Mouse (Mus musculus) spleen, embryonic (tissue): Measurements from ENCODE around the gene Olfr1361.

ENCODE experiments used
- CTCF ChIA-PET: fragments of 350-600 bp; sonication (Branson Sonifier 250); formaldehyde crosslinking; loops from one replicate; lab custom pipeline; 2022; lab: Charles Lee

Olfr1361 gene

DNA sequence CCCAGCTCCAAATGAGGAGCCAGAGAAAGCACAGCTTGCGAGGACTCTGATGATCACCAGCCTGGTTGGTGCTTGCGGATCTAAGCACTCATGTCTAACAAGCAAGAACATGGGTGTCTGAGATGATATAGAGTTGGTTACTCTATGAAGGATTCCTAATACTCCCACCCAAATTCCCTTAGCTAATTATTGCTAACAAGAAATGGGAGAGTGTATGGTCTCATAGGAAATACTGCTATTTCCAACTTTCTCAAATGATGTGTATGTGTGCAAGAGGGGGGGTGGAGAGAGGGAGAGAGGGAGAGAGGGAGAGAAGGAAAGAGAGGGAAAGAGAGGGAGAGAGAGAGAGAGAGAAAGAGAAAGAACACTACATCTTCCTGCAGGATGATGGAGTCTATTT is at the start of gene Olfr1361:
Gene Olfr1361, minus strand, starts transcription at position 101 of the 400 bp plus-strand sequence.
- CTCF ChIA-PET: no interaction called here

DNA sequence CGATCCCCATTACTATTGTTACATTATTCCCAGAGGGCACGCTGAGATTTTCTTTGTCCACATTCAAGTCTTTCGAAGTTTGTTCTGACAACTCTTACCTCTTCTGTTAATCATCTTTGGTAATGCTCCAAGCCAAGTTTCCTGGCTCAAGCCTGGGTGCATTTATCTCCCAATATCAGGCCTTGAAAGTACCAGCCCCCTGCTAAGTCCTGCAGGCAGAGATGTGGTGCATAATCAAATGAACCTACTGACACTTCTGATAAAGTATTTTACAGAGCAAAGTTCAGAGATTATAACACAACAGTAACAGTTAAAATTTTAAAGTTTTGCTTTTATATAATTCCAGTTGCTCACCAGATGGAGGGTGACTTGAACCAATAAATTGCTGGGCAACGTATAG is 48.5 kb upstream of the Olfr1361 start:
- CTCF ChIA-PET: no interaction called here

DNA sequence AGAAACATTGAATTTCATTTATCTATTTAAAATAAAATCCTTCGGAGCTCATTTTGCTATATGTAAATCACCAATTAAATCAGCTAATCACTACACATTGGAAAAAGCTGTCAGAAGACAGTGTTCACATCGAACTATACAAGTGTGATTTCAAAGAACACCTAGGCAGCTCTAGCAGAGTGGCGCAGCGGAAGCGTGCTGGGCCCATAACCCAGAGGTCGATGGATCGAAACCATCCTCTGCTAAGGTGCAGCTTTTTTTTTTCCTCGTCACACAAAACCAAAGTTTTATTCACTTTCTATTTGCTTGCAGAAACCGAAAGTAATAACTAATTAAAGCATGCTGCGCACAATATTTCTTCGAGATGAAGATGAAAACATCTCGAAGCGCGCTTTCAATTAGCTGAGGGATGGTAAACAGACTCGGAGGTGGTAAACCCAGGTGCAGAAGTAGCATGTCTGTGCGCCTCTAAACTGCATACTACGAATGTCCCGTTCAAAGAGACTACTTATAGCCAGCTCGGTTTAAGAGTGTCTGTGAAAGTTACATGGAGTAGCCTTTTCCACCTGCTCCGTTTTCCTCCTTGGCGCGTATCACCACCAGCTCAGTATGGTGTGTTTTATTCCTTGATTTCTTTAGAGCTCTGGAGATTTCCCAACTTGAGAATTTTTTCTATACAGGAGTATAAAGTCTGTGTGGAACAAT is 47.8 kb upstream of the Olfr1361 start:
- CTCF ChIA-PET: interaction anchor here (0.6 kb wide), 1 partner anchor 71 kb away, joined by 3 read pairs; no protein-coding TSS in a partner anchor

DNA sequence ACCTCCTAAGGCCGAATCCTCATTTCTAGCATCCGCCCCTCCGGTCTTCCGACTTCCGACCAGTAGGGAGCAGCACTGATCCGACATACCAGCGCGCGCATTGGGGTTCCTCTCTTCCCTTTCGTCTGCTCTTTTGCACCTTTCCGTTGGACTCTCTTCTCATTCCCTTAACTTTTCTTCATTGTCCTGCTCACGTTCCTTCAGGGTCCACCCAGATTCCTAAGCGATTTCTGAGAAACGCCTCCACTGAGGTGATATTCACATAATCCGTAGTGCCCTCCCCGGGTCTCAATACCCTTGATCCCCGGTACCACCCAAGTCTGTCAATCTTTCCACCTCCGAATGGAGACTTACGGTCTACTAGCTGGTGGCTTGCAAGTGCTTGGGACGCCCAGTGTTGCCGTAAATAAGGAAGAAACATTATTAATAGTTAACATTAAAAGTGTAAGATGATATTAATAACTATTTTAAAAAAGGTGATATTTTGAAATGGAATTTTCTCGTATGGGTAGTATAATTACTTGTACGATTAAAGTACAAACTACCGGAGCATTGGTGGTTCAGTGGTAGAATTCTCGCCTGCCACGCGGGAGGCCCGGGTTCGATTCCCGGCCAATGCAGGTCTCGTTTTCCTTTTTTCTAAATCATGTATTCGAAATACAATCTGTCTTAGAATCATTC is 47.0 kb upstream of the Olfr1361 start:
- CTCF ChIA-PET: interaction anchor here (0.6 kb wide), 1 partner anchor 72 kb away, joined by 3 read pairs; no protein-coding TSS in a partner anchor

DNA sequence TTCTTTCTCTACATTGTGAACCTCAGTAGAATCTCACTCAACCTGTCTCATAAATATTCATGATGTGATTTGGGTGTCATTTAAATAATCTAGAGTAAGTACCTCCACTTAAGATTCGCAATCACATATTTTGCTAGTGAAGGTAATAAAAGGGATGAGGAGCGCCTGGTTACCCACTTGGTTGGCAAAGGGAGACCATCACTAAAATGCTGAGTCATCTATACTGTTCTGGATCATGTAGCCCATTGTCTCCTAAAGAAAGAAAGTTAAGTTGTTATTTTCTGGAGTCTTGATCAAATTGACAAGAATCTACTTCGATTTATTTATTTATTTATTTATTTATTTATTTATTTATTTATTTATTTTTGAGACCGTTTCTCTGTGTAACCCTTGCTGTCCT is 43.5 kb upstream of the Olfr1361 start:
- CTCF ChIA-PET: no interaction called here

DNA sequence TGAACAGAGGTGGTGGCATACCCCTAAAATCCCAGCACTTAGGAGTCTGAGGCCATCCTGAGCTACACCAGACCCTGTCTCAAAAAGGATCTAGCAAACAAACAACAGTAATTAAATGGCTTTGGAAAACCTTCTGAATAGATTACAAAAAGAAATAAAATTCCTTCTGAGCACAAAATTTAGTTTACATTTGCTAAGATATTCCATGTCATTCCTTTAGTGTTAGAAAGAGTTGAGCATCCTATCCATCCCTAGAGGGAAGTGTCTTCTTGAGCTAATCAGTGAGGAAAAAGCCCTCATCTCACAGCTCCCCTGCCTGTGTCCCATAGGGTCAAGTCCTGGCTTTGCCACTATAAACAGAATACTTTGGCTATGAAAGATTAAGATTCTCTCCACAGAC is 34.6 kb upstream of the Olfr1361 start, which contains the start of gene Olfr1359:
Gene Olfr1359, plus strand, starts transcription at position 301 of the 400 bp plus-strand sequence.
- CTCF ChIA-PET: no interaction called here

DNA sequence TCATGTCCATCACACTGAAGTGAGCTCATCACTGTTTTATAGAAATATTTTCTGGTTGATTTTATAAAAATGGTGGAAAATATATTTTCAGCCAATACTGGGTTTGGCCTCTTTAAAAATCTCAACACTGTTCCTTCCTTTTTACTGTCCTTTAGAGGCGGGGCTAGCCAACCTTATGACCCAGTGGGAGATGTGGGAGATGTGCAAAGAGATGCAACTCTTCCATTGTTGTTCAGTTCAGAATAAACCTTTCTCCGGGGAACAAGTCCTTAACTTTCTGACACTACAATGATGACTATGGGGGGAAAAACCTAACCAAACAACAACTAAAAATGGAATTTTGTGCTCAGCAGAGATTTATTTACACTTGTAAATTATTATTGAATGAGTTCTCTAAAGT is 14.1 kb upstream of the Olfr1361 start, which contains the start of gene Olfr1360:
Gene Olfr1360, minus strand, starts transcription at position 101 of the 400 bp plus-strand sequence.
- CTCF ChIA-PET: no interaction called here

DNA sequence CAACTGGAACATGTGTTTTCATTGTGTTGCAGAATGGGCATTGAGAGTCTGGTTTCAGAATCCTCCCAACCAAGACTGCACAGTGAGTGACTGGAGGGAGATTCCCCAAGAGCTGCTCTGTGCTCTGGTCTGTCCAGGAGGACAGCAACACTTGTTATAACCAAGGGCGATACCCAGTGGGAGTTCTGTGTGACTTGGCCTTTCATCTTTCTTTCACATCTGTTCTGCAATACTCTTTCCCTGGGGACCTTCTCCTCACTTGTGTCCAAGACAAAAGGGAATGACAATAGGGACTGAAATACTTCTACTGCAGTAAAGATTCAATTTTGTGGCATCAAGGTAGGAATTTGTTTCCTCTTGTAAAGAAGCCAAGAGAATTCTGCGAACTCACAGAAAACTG is 20.8 kb downstream of the Olfr1361 start, which contains the start of gene Olfr11:
Gene Olfr11, minus strand, starts transcription at position 101 of the 400 bp plus-strand sequence.
- CTCF ChIA-PET: no interaction called here

DNA sequence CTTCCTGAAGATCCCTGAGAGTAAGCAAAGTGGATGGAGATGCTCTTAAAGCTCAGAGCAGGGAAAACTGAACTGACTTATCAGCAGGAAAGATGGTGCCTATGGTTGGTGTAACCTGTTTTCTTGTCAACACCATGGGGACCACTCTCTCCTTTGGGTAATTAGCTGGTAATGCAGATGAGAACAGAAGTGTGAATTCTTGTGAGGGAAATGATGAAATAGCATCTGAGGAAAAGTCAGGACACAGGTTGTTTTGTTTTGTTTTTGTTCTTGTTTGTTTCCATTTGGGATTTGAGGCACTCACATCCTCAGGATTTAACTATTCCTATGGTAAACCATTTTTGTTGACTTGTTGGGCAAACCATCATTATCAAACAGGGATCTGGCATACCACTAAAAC is 49.3 kb downstream of the Olfr1361 start, which contains the start of gene Olfr1362:
Gene Olfr1362, minus strand, starts transcription at position 101 of the 400 bp plus-strand sequence.
- CTCF ChIA-PET: no interaction called here
